ENCODE assay signal across 7 mouse cellular contexts in the genomic region with DNA sequence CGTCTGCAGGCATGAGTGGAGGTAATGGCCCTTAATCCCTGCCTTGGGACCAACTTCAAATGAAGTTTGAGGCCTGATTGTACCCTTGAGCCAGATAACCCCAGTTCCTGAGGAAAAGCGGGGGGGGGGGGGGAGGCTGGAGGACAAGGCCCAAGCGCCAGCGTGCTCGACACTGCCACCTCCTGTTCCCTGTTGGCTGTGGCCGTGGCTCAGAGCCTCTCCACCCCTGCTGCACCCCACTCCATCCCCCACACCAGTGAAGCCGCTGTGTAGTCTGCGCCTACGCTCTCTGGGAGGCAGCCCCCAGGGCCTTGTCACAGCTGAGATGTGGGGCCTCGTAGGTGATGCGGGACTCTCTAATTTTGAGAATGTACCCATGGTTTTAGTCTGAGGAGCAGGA. TPM values are rescaled to one million over a fixed set of nuclear protein-coding genes. Genes with fewer than 3 reads are reported as not detected.
DNase-seq lines count a peak whose midpoint lies in the region; ATAC-seq and TF ChIP-seq lines count a peak whose summit lies in the region.

No protein-coding gene starts in this region.

- 7% methylated on average over 10 of the region's 11 CpGs for WGBS in hindbrain, postnatal 0 days

- 0 out of 2 replicates have a peak, but pooled peaks cover 5% of the 10 kb centered on the region for H3K4me1 ChIP-seq in hindbrain, postnatal 0 days (ENCODE audit: insufficient read depth, low read length)

- peaks cover 9% of the 10 kb centered on the region for H3K36me3 ChIP-seq in hindbrain, postnatal 0 days (ENCODE audit: insufficient read depth, low read length)

- no peak overlapping the region for H3K27ac ChIP-seq in hindbrain, postnatal 0 days

- no peaks in the 10 kb centered on the region for H3K27me3 ChIP-seq in hindbrain, postnatal 0 days (ENCODE audit: insufficient read depth, low read length)

- ATAC-seq in hindbrain, postnatal 0 days, result peak; percentile 67

- peak; percentile 61 for DNase-seq in adipocyte (ENCODE audit: low spot score)
- peak; percentile 58 to 77 for DNase-seq in cerebellum, postnatal 4 days (ENCODE audit: low spot score in 2 of 2)
- DNase-seq in gastrocnemius, postnatal 14 days, result peak; percentile 77
- peak; percentile 79 for DNase-seq in hindbrain, postnatal 0 days (ENCODE audit: low spot score)
- DNase-seq in left cerebral cortex, postnatal 25 days (ENCODE audit: low spot score in 2 of 2), result peak; percentile 54 to 64
- peak; percentile 64 for DNase-seq in mesoderm, embryonic 11.5 days (ENCODE audit: low read depth, low spot score)
- DNase-seq in right cerebral cortex, postnatal 25 days, result peak; percentile 52

- TF ChIP-seq CTCF in hindbrain, postnatal 0 days (IDR thresholded peaks at IDR 0.05; ENCODE audit: low read depth), result peak; percentile 84

- no peak overlapping the region for H3K4me3 ChIP-seq in hindbrain, postnatal 0 days (ENCODE audit: low read length)

- H3K9me3 ChIP-seq in hindbrain, postnatal 0 days (ENCODE audit: low read length), result no peaks in the 10 kb centered on the region

- no peak overlapping the region for H3K9ac ChIP-seq in hindbrain, postnatal 0 days (replicated peaks; ENCODE audit: low read length)

- H3K4me2 ChIP-seq in hindbrain, postnatal 0 days (ENCODE audit: low read depth, low read length), result no peak overlapping the region

- intact Hi-C loops in gastrocnemius, postnatal 14 days (cut with DNase I; ENCODE audit: low total_unique reads), result no loop called here
- intact Hi-C loops in left cerebral cortex, postnatal 25 days (cut with DNase I), result loop anchor here (1.0 to 2.0 kb wide), 2 partner anchors 298 to 308 kb away; no protein-coding TSS in a partner anchor

RNA-seq across cellular contexts. Expression of a gene that starts 9.7 kb away (rescaled TPM):
- 10 to 100 TPM; 40.2 to 41.2 TPM for total RNA-seq in gastrocnemius, postnatal 14 days (2021)
- 157 and 207 TPM in 2 replicates for total RNA-seq in hindbrain, postnatal 0 days (2014; rRNA removed)
- 69.4 and 74.4 TPM in 2 replicates for polyA plus RNA-seq in hindbrain, postnatal 0 days (2015; fragmentation: Nextera tagmentation; extraction: Ambion mirVana)
- total RNA-seq in left cerebral cortex, postnatal 25 days (2021), result 100 to 1,000 TPM; 140 to 161 TPM

RNA-seq across cellular contexts. Expression of a gene that starts 23.6 kb away (rescaled TPM):
- 10 to 100 TPM; 31.9 to 32.5 TPM for total RNA-seq in gastrocnemius, postnatal 14 days (2021)
- total RNA-seq in hindbrain, postnatal 0 days (2014; rRNA removed), result 12.6 and 12.9 TPM in 2 replicates
- polyA plus RNA-seq in hindbrain, postnatal 0 days (2015; fragmentation: Nextera tagmentation; extraction: Ambion mirVana), result 37.4 and 38.5 TPM in 2 replicates
- 1 to 10 TPM; 8.3 to 9.8 TPM for total RNA-seq in left cerebral cortex, postnatal 25 days (2021)

RNA-seq across cellular contexts. Expression of a gene that starts 36.3 kb away (rescaled TPM):
- 10 to 100 TPM; 25.8 to 26.5 TPM for total RNA-seq in gastrocnemius, postnatal 14 days (2021)
- total RNA-seq in hindbrain, postnatal 0 days (2014; rRNA removed), result 97.5 and 115 TPM in 2 replicates
- 96.9 and 103 TPM in 2 replicates for polyA plus RNA-seq in hindbrain, postnatal 0 days (2015; fragmentation: Nextera tagmentation; extraction: Ambion mirVana)
- total RNA-seq in left cerebral cortex, postnatal 25 days (2021), result 10 to 100 TPM; 86.0 to 86.2 TPM

RNA-seq across cellular contexts. Expression of a gene that starts 59.5 kb away (rescaled TPM):
- 10 to 100 TPM; 69.1 to 74.4 TPM for total RNA-seq in gastrocnemius, postnatal 14 days (2021)
- 93.8 and 99.2 TPM in 2 replicates for total RNA-seq in hindbrain, postnatal 0 days (2014; rRNA removed)
- 117 and 136 TPM in 2 replicates for polyA plus RNA-seq in hindbrain, postnatal 0 days (2015; fragmentation: Nextera tagmentation; extraction: Ambion mirVana)
- 10 to 100 TPM; 55.8 to 58.8 TPM for total RNA-seq in left cerebral cortex, postnatal 25 days (2021)
